Mouse (Mus musculus) adrenal gland, postnatal 4 days (tissue): ENCODE results near the gene Myl7. TPM values are rescaled to one million over a fixed set of nuclear protein-coding genes. Genes with fewer than 3 reads are reported as not detected.
A peak's percentile ranks its signal among the peaks of the same experiment; 100 is the strongest.
"Not testable (repeated sequence)": the region's sequence is repeated elsewhere in the genome, so short reads cannot be mapped to it uniquely, and the experiment has no call there.

Source experiments
- DNase-seq, 2 experiments: peaks; one replicate each; pipeline ENCODE4 v3.0.0; 2021 to 2022; ENCODE audit warnings: low spot score in 2 of 2, mixed read lengths in 2 of 2
- total RNA-seq, 2 experiments: library from RNA; stranded (reverse); gene quantifications; 2 replicates each; pipeline ENCODE4 v1.2.3; 2021

The Myl7 gene
- total RNA-seq, 2 experiments from 2014 or later, result 0.56 to 0.76 TPM

DNA sequence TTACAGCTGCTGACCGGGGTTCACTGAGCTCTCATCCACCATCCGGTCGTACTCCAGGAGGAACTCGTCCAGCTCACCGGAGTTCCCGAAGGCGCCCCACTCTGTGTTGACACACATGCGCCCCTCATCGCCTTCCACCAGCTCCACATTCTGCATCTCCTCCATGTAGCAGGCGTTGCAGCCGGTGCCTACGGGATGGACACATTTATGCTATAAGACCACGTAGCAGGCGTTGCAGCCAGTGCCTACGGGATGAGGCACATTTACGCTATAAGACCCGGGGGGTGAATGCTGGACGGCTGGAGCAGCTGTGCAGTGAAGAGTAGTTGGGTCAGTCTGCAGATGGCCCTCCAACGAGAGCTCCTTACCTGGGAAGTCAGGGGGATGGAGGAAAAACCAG is 5.8 kb upstream of the Myl7 start:
- DNase-seq, result no peak

DNA sequence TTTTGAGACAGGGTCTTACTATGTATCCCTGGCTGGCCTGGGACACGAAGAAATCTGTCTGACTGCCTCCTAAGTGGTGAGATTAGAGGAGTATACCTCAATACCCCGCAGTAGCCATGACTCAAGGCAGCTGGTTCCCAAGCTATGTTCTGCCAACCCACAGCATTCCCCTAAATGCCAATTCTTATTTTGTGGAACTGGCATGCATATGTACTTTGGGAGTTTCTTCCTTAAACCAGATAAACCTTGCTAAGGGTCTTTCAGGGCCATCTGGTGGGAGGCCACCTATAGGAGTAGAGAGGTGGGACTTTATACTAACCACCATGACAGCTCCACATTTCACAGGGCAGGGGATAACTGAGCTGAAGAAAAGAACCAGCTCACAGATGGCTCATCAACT is 5.3 kb upstream of the Myl7 start:
- no peak for DNase-seq

DNA sequence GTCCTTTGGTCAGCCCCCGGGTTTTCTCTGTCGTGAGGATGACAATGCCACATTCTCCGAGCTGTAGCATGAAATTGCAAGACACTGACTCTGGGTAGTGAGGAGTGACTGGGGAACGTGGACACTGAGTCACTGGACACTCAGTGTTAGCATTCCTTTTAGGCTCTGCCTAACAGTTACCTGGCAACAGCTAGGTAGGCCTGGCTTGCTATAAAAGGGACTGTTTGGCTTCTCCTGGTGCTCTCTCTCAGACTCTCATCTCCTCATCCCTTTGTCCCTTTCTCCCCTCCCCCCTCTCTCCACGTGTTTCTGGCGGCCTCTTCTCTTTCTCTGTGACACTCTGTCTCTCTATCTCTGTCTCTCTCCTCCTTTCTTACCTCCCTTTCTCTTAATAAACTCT is 3.8 kb upstream of the Myl7 start:
- DNase-seq, result no peak

GRCm38 (mm10) chr11:5901950-5902349 is 3.4 kb upstream of the Myl7 start:
- no peak for DNase-seq

DNA sequence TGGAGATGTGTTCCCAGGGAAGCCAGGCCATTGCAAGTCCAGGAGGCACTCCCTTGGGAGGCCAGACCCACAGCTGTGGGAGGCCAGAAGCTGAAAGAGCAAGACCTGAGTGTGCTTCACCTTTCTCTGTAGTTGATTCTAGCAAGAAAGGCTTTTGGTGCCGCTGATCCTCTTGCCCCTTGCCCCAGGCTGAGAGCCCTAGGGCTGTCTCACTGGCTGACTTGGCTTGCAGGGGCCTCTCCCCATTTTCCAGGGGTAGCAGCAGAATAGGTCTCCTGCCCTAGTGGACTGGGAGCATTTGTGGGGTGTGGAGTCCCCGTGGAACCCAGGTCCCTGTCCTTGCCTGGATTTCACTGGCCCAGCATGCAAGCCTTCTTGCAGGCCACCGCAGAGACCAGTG is 2.7 kb upstream of the Myl7 start:
- no peak for DNase-seq

DNA sequence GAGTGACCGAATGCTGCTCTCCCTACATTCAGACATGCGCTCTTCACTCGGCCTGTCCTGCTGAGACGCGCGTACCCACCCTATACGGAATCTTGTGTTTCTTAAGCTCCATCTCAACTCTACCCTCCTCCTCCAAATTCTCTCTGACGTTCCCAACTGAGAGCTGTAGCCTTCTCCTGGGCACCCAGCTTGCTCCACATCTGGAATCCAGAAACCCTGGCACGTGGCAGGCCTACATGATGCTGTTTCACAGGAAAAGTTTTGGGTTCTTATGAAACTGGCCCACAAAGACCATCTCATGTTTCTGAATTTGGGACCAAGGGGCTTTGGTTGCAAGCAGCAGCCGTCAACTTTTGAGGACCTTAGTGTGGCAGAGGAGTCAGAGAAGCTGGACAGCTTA is 704 bp upstream of the Myl7 start:
- no peak for DNase-seq

DNA sequence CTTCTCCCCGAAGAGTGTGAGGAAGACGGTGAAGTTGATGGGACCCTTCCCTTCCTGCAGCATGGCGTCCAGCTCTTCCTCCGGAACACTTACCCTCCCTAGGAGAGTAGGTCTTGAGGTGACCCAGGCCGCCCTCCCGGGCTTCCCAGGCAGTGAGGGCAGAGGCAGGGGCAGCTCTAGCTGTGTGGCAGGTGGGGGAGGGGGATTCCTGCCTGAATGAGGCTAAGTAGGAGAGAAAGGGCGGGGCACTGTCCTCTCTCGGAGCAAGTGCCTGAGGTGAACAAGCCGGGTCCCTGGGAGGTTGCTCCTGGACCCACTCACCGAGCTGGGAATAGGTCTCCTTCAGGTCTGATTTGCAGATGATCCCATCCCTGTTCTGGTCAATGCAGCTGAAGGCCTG is 743 bp downstream of the Myl7 start:
- DNase-seq, result no peak

- no peak for DNase-seq
Measured at GRCm38 (mm10) chr11:5897230-5897629, 1.4 kb downstream of the Myl7 start.

- DNase-seq, result no peak
Measured at GRCm38 (mm10) chr11:5893807-5894206, 4.8 kb downstream of the Myl7 start.

DNA sequence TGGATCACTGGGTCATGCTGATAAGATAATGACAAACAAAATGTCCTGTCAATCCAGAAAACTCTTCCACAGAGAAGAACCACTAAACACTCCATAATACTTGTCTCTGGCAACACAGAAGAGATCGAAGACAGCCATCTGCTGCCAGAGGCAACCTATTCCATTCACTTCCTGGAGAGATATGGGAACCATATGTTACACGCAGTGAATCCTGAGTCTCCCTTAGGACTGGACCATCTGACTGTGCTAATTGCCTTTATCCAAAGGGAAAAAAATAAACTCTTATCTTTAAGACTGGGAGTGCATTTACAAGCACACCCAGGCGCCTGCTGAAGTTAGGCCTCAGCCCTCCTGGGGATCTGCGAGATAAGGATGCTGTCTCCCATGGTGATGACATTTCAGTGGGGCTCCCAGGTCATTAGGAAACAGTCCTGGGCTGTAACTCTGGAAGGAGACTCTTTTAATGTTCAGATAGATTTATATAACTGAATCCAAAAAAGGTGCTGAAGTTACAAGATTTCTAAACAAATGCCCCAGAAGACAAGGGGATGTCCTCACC is 5.7 kb downstream of the Myl7 start:
- DNase-seq, result no peak

DNA sequence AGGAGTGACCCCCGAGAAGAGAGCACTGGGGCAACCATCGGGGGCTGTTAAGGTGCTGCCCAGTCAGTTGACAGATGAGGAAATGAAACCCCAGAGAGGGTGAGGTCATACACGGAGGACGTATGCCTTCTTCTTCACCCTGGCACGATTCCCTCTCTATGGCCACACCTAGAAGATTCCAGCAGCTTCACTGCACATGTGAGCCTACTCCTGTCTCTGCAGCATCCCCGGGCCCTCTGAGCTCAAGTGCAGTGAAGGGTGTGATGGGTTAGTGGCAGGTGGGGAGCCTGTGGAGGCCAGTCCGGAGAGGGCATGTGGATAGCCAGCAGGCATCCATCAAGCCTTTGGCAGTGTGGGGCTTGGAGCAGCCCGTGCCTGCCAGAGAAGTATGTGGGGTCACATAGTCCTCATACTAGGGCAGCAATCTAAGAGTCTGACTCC is 6.4 kb downstream of the Myl7 start:
- DNase-seq, result no peak

GRCm38 (mm10) chr11:5888563-5888962 is 10.0 kb downstream of the Myl7 start:
- not testable (repeated sequence) for DNase-seq

GRCm38 (mm10) chr11:5887250-5887649 is 11.3 kb downstream of the Myl7 start:
- no peak for DNase-seq

DNA sequence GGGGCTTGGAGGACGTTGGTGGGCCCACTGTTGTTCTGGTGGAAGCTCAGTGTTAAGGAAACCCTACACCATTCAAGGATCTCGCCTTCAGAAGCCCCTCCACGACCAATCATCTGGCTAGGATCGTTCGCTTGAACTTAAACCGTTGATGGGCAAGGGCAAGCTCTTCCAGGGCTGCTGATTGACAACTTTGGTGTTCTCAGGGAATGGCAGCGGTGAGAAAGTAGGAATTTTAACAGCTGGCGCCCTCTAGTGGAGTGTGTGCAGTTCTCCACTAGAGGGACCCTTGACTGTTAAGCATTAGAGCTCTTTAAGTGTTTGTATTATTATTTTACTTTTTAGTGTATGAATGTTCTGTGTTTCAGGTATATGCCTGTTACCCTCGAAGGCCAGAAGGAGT is 12.4 kb downstream of the Myl7 start:
- no peak for DNase-seq

DNA sequence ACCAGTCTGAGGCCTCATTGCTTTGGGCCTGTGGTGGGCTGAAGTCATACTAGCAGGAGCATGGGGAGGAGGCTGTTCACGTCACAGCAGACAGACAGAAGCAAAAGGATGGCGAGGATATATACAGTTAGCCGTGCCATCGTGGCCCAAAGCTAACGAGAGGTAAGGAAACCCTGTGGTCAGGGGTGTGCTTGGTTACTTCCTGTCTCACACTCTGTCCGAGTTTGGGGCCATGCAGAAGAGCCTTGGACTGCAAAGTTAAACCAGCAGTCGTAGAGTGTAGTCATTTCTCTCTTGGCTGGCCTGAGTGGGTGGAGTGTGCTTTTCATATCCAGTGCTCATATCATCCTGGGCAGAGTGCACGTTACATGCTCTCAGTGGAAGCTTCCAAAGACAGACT is 16.1 kb downstream of the Myl7 start:
- DNase-seq, result no peak

- no peak for DNase-seq
Measured at GRCm38 (mm10) chr11:5879905-5880304, 18.7 kb downstream of the Myl7 start.

DNA sequence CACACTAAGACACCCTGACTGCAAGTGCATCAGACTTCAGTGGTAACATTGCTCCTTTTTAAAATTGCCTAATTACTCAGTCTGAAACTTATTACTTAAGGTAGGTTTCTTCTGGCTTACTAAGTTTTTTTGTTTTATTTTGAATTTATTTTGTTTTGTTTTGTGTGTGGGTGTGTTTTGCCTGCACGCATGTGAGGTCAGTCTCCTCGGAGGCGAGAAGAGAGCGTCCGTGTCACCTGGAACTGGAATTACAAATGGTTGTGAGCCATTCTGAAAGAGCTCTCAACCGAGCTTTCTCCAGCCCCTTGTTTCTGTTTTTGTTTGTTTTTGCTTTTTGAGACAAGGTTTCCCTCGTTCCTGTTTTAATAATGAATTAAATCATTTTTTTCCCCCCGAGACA is 19.9 kb downstream of the Myl7 start:
- DNase-seq, result no peak

GRCm38 (mm10) chr11:5877921-5878526 is 20.6 kb downstream of the Myl7 start, which contains the start of gene Pold2:
Gene Pold2 (minus strand): TSS chr11:5878292.
- peak; percentile 92 to 97 for DNase-seq

- no peak for DNase-seq
Measured at GRCm38 (mm10) chr11:5877421-5877820, 21.2 kb downstream of the Myl7 start.

- no peak for DNase-seq
Measured at GRCm38 (mm10) chr11:5873192-5873591, 25.4 kb downstream of the Myl7 start.

- DNase-seq, result no peak
Measured at GRCm38 (mm10) chr11:5872707-5873106, 25.9 kb downstream of the Myl7 start.

GRCm38 (mm10) chr11:5870069-5870468 is 28.5 kb downstream of the Myl7 start:
- no peak for DNase-seq

DNA sequence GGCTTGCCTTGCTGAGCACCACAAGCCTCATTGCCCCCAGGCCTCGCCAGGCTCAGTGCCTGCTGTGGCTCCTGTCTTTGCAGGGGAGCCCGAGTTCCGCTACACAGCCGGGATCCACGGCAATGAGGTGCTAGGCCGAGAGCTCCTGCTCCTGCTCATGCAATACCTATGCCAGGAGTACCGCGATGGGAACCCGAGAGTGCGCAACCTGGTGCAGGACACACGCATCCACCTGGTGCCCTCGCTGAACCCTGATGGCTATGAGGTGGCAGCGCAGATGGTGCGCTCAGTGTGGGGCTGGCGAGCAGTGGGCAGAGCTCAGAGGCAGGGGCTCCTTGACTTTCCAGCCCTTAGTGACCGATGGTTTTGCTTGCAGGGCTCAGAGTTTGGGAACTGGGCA is 29.3 kb downstream of the Myl7 start:
- no peak for DNase-seq
